Mouse (Mus musculus) MEL (cell line): ENCODE measurements around the gene Galns. TPM values are rescaled to one million over a fixed set of nuclear protein-coding genes. Genes with fewer than 3 reads are reported as not detected.
A peak's percentile ranks its signal among the peaks of the same experiment; 100 is the strongest.

ENCODE experiments used
- DNase-seq: peaks from one replicate; pipeline ENCODE4 v3.0.0; 2011; ENCODE audit warnings: low read depth, low spot score
- H3K27ac ChIP-seq: 2 replicates; pipeline ENCODE4 v1.5.1; 2012; ENCODE audit warnings: low read depth, mild to moderate bottlenecking, control low read depth, low read length, moderate library complexity; ENCODE audit not compliant: control insufficient read depth
- H3K27me3 ChIP-seq, 2 experiments: fragments of 150-350 bp in 1 of 2; sonication (generic) in 1 of 2; 2 replicates each; pipeline ENCODE4 v1.6.1; 2012; ENCODE audit warnings: low read length in 2 of 2, mild to moderate bottlenecking in 2 of 2, improper control_type of control experiment in 1 of 2, moderate library complexity in 1 of 2; ENCODE audit not compliant: insufficient read depth in 2 of 2, control insufficient read depth in 1 of 2
- H3K36me3 ChIP-seq, 2 experiments: 2 replicates each; pipeline ENCODE4 v1.6.1; 2012 to 2014; ENCODE audit warnings: low read length in 2 of 2, improper control_type of control experiment in 1 of 2, inconsistent platforms in 1 of 2, mild to moderate bottlenecking in 1 of 2; ENCODE audit not compliant: insufficient read depth in 2 of 2, control insufficient read depth in 1 of 2
- H3K4me1 ChIP-seq, 2 experiments: fragments of 150-350 bp in 1 of 2; sonication (generic) in 1 of 2; 2 replicates each; pipeline ENCODE4 v1.6.1; 2012; ENCODE audit warnings: low read length in 2 of 2, improper control_type of control experiment in 1 of 2, mild to moderate bottlenecking in 1 of 2; ENCODE audit not compliant: insufficient read depth in 2 of 2, control insufficient read depth in 1 of 2
- H3K4me3 ChIP-seq, 2 experiments: fragments of 150-350 bp in 1 of 2; sonication (generic) in 1 of 2; 2 replicates each; pipeline ENCODE4 v1.5.1; 2012; ENCODE audit warnings: low read depth in 2 of 2, low read length in 2 of 2, mild to moderate bottlenecking in 2 of 2, moderate library complexity in 2 of 2, control low read depth in 1 of 2, improper control_type of control experiment in 1 of 2; ENCODE audit not compliant: control insufficient read depth in 1 of 2, insufficient read depth in 1 of 2
- H3K79me2 ChIP-seq: 2 replicates; pipeline ENCODE4 v1.6.1; 2012; ENCODE audit warnings: mild to moderate bottlenecking, low read length, moderate library complexity; ENCODE audit not compliant: control insufficient read depth, poor library complexity, insufficient read depth
- H3K9ac ChIP-seq: 2 replicates; pipeline ENCODE4 v1.6.1; 2012; ENCODE audit warnings: low read depth, mild to moderate bottlenecking, control low read depth, low read length, moderate library complexity; ENCODE audit not compliant: control insufficient read depth, poor library complexity, severe bottlenecking
- H3K9me3 ChIP-seq: fragments of 150-350 bp; sonication (generic); replicated peaks from 2 replicates; pipeline ENCODE4 v1.6.1; 2012; ENCODE audit warnings: mild to moderate bottlenecking, low read length, improper control_type of control experiment, moderate library complexity; ENCODE audit not compliant: insufficient read depth
- BHLHE40 ChIP-seq: IDR thresholded peaks from 2 replicates; pipeline ENCODE4 v1.6.1; 2012; ENCODE audit warnings: low read depth, mild to moderate bottlenecking, inconsistent platforms, low read length, improper control_type of control experiment, borderline replicate concordance
- CHD2 ChIP-seq: IDR thresholded peaks from 2 replicates; pipeline ENCODE4 v1.6.1; 2011; ENCODE audit warnings: low read length, improper control_type of control experiment
- CTCF ChIP-seq, 3 experiments: IDR thresholded peaks in 2 of 3; conservative IDR thresholded peaks in 1 of 3; 2 replicates each; pipeline ENCODE4 v1.5.1; 2011 to 2012; ENCODE audit warnings: low read length in 3 of 3, low read depth in 2 of 3, mild to moderate bottlenecking in 2 of 3, improper control_type of control experiment in 1 of 3, inconsistent platforms in 1 of 3, mixed read lengths in 1 of 3, moderate library complexity in 1 of 3; ENCODE audit not compliant: control insufficient read depth in 1 of 3, insufficient read depth in 1 of 3, poor library complexity in 1 of 3, severe bottlenecking in 1 of 3
- ELF1 ChIP-seq: IDR thresholded peaks from 2 replicates; pipeline ENCODE4 v1.6.1; 2014; ENCODE audit warnings: low read depth, mild to moderate bottlenecking, inconsistent platforms, low read length, improper control_type of control experiment, moderate library complexity
- EP300 ChIP-seq, 2 experiments: IDR thresholded peaks; 2 replicates each; pipeline ENCODE4 v1.6.1; 2011; ENCODE audit warnings: improper control_type of control experiment in 2 of 2, low read length in 2 of 2, low read depth in 1 of 2, mild to moderate bottlenecking in 1 of 2
- ETS1 ChIP-seq: IDR thresholded peaks from 2 replicates; pipeline ENCODE4 v1.6.1; 2012; ENCODE audit warnings: low read depth, mild to moderate bottlenecking, inconsistent platforms, low read length, improper control_type of control experiment, moderate library complexity
- GATA1 ChIP-seq: IDR thresholded peaks from 2 replicates; pipeline ENCODE4 v1.6.1; 2011; ENCODE audit warnings: low read depth, low read length, improper control_type of control experiment
- MEF2A ChIP-seq: IDR thresholded peaks from 2 replicates; pipeline ENCODE4 v1.6.1; 2014; ENCODE audit warnings: low read depth, mild to moderate bottlenecking, inconsistent platforms, low read length, improper control_type of control experiment; ENCODE audit not compliant: poor library complexity, insufficient replicate concordance, severe bottlenecking; ENCODE audit errors: extremely low read depth
- MXI1 ChIP-seq: IDR thresholded peaks from 2 replicates; pipeline ENCODE4 v1.6.1; 2011; ENCODE audit warnings: mild to moderate bottlenecking, low read depth, low read length, improper control_type of control experiment
- MYC ChIP-seq: IDR thresholded peaks from 2 replicates; pipeline ENCODE4 v1.6.1; 2011; ENCODE audit warnings: low read depth, mild to moderate bottlenecking, low read length, improper control_type of control experiment, moderate library complexity
- POLR2A ChIP-seq, 2 experiments: IDR thresholded peaks; 2 replicates each; pipeline ENCODE4 v1.6.1; 2011 to 2012; ENCODE audit warnings: low read length in 2 of 2, mild to moderate bottlenecking in 2 of 2, control low read depth in 1 of 2, improper control_type of control experiment in 1 of 2, low read depth in 1 of 2, moderate library complexity in 1 of 2; ENCODE audit not compliant: control insufficient read depth in 1 of 2, insufficient read depth in 1 of 2, poor library complexity in 1 of 2
- POLR2AphosphoS2 ChIP-seq: IDR thresholded peaks from 2 replicates; pipeline ENCODE4 v1.6.1; 2011; ENCODE audit warnings: low read length, improper control_type of control experiment
- POLR2AphosphoS5 ChIP-seq: IDR thresholded peaks from 2 replicates; pipeline ENCODE4 v1.6.1; 2012; ENCODE audit warnings: low read depth, borderline replicate concordance, mild to moderate bottlenecking, inconsistent platforms, low read length, moderate library complexity, mixed read lengths
- SIN3A ChIP-seq: IDR thresholded peaks from 2 replicates; pipeline ENCODE4 v1.6.1; 2012; ENCODE audit warnings: low read length, improper control_type of control experiment, inconsistent platforms
- TBP ChIP-seq: IDR thresholded peaks from 2 replicates; pipeline ENCODE4 v1.8.0; 2011; ENCODE audit warnings: low read depth, low read length, improper control_type of control experiment
- TCF12 ChIP-seq: IDR thresholded peaks from 2 replicates; pipeline ENCODE4 v1.6.1; 2014; ENCODE audit warnings: low read depth, mild to moderate bottlenecking, inconsistent platforms, low read length, improper control_type of control experiment, moderate library complexity
- UBTF ChIP-seq: IDR thresholded peaks from 2 replicates; pipeline ENCODE4 v1.6.1; 2012; ENCODE audit warnings: low read depth, mild to moderate bottlenecking, inconsistent platforms, low read length, improper control_type of control experiment, moderate library complexity, borderline replicate concordance; ENCODE audit not compliant: insufficient read depth
- USF1 ChIP-seq: IDR thresholded peaks from 2 replicates; pipeline ENCODE4 v1.6.1; 2014; ENCODE audit warnings: low read depth, mild to moderate bottlenecking, inconsistent platforms, low read length, improper control_type of control experiment, moderate library complexity
- ZC3H11A ChIP-seq: IDR thresholded peaks from 2 replicates; pipeline ENCODE4 v1.6.1; 2012; ENCODE audit warnings: low read depth, mild to moderate bottlenecking, inconsistent platforms, low read length, improper control_type of control experiment
- ZMIZ1 ChIP-seq: IDR thresholded peaks from 2 replicates; pipeline ENCODE4 v1.6.1; 2012; ENCODE audit warnings: low read depth, mild to moderate bottlenecking, inconsistent platforms, low read length, improper control_type of control experiment, moderate library complexity
- polyA plus RNA-seq, 2 experiments: library from polyadenylated mRNA; stranded (reverse) in 1 of 2; unstranded in 1 of 2; fragments of >175 nt in 1 of 2; fragments of >200 nt in 1 of 2; gene quantifications; 2 replicates each; pipeline versions ENCODE4 v1.2.1 to v1.2.4; 2012; ENCODE audit warnings: low replicate concordance in 2 of 2, low read depth in 1 of 2; ENCODE audit not compliant: insufficient read length in 2 of 2, insufficient read depth in 1 of 2, missing spikeins in 1 of 2
- total RNA-seq: library from RNA; depleted of rRNA; stranded (reverse); fragments of 300-350 nt; gene quantifications from 2 replicates; pipeline ENCODE4 v1.2.3, GENCODE M21; 2012

Galns gene
- total and polyA plus RNA-seq, 3 experiments: 1.7 to 3.0 TPM; not detected in 1

GRCm38 (mm10) chr8:122575735-122576647 is 35.3 kb downstream of the Galns start:
- Histone ChIP-seq H3K4me3 (peak overlapping the region; percentile 80 to 89), H3K9me3 (no peaks in the 10 kb centered on the region), H3K4me1 (peaks cover 4 to 10% of the 10 kb centered on the region in 2 experiments; a peak in 3 of 4 replicates), H3K79me2 (peaks cover 13% of the 10 kb centered on the region), H3K27ac (peak overlapping the region; percentile 64), H3K27me3 (no peaks in the 10 kb centered on the region), H3K9ac (peak overlapping the region; percentile 92), H3K36me3 (peaks cover 0 to 10% of the 10 kb centered on the region in 2 experiments; a peak in 2 of 4 replicates)
- TF ChIP-seq MXI1 (no peak), ZMIZ1 (no peak), SIN3A (peak; percentile 62; the same call in 1 of the 2 replicates), USF1 (no peak), POLR2A (IDR thresholded peaks at IDR 0.05; ENCODE audit: control insufficient read depth in 1 of 2, insufficient read depth in 1 of 2, low read depth in 1 of 2, low read length in 2 of 2, poor library complexity in 1 of 2) (peak in 1 of 2 experiments; percentile 33; a peak in 1 of 4 replicates), TCF12 (no peak)
- DNase-seq: peak; percentile 43

- H3K4me1 ChIP-seq: peaks cover 4 to 10% of the 10 kb centered on the region in 2 experiments; a peak in 3 of 4 replicates
- TF ChIP-seq TCF12 (no peak), ETS1 (no peak), MYC (no peak), POLR2AphosphoS5 (no peak), CTCF (IDR thresholded peaks at IDR 0.05 in 2 of 3, conservative IDR thresholded peaks at IDR 0.05 in 1 of 3; ENCODE audit: control insufficient read depth in 1 of 3, insufficient read depth in 1 of 3, low read depth in 2 of 3, low read length in 3 of 3, poor library complexity in 1 of 3, severe bottlenecking in 1 of 3) (no peak), ZMIZ1 (no peak), TBP (no peak), UBTF (no peak), EP300 (IDR thresholded peaks at IDR 0.05; ENCODE audit: low read depth in 1 of 2, low read length in 2 of 2) (no peak), USF1 (no peak), CHD2 (no peak), MEF2A (no peak), SIN3A (no peak), GATA1 (no peak), BHLHE40 (no peak), ZC3H11A (no peak), ELF1 (no peak), POLR2AphosphoS2 (no peak)
- H3K36me3 ChIP-seq: peaks cover 0 to 10% of the 10 kb centered on the region in 2 experiments; a peak in 2 of 4 replicates
- H3K4me3 ChIP-seq: peak overlapping the region; percentile 80 to 89
- H3K9me3 ChIP-seq: no peaks in the 10 kb centered on the region
- peaks cover 13% of the 10 kb centered on the region for H3K79me2 ChIP-seq
- no peaks in the 10 kb centered on the region for H3K27me3 ChIP-seq
- peak overlapping the region; percentile 64 for H3K27ac ChIP-seq
- H3K9ac ChIP-seq: peak overlapping the region; percentile 92
- peak; percentile 49 for DNase-seq
Observed at GRCm38 (mm10) chr8:122575286-122575685, 36.0 kb downstream of the Galns start.
